Mouse (Mus musculus): ENCODE results near the gene Plpp7. TPM values are rescaled to one million over a fixed set of nuclear protein-coding genes. Genes with fewer than 3 reads are reported as not detected.

The Plpp7 gene
- polyA plus RNA-seq, 1 experiment, result 7.7 TPM

DNA sequence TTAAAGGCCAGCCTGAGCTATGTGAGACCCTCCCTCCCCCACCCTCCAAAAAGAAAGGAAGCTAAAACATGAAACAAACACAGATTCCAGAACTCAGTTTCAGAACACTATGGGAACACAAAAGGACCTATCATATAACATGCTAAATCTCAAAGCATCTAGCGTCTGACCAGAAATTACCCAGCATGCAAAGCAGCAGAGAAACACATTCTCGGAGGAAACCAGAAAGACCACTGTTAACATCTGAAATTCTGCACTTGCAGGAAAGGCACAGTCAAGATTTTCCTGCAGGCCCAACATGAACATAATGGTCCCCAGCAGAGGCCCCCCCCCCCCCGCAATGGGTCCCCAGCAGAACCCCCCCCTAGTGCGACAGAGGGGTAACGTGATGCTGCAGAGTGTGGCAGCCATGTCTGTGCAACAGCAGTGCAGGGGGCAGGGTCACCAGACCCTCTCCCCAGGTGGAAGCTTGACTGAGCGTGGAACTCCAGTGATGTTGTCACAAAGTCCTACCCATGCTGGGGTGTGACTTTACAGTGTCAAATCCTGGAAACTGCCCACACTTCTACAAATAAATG is 35.0 kb upstream of the Plpp7 start:
- TF ChIP-seq CTCF (IDR thresholded peaks at IDR 0.05; ENCODE audit: borderline replicate concordance, control insufficient read depth, extremely low read depth, insufficient read depth, low read length, poor library complexity) (no peak), POLR2A (IDR thresholded peaks at IDR 0.05; ENCODE audit: control insufficient read depth, extremely low read depth, insufficient read depth, low read length, poor library complexity) (no peak)
- no peak for DNase-seq
- WGBS, result 14% methylated on average over 6 of the region's 6 CpGs
- Histone ChIP-seq H3K4me3 (ENCODE audit: control insufficient read depth, insufficient read depth, low read length) (no peak overlapping the region), H3K36me3 (ENCODE audit: control insufficient read depth, insufficient read depth, low read length) (peaks cover 8% of the 10 kb centered on the region), H3K4me1 (replicated peaks; ENCODE audit: control insufficient read depth, insufficient read depth, low read length) (peaks cover 84% of the 10 kb centered on the region), H3K27me3 (ENCODE audit: control insufficient read depth, insufficient read depth, low read length) (no peaks in the 10 kb centered on the region), H3K27ac (ENCODE audit: control insufficient read depth, insufficient read depth, low read length) (peak overlapping the region; percentile 99)

DNA sequence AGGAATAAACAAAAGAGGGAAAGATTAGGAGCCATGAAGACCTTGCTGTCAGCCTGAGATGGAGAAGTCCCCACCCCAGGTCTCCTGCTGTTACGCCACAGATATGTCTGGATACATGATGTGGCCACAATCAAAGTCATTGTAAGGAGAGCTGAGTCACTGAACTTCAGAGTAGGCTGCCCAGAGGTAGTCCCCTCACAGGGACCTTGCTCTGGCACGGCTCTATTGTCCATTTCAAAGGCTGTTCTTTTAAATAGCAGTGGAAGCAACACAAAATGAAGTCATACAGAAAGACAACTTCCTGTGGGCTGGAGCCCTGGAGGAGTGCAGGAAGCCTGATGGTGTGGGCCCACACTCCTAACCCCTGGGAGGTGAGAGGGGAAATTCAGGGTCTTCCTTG is 34.1 kb upstream of the Plpp7 start:
- H3K36me3 ChIP-seq (ENCODE audit: control insufficient read depth, insufficient read depth, low read length), result peaks cover 10% of the 10 kb centered on the region
- peaks cover 86% of the 10 kb centered on the region for H3K4me1 ChIP-seq (replicated peaks; ENCODE audit: control insufficient read depth, insufficient read depth, low read length)
- no peaks in the 10 kb centered on the region for H3K27me3 ChIP-seq (ENCODE audit: control insufficient read depth, insufficient read depth, low read length)
- TF ChIP-seq POLR2A (IDR thresholded peaks at IDR 0.05; ENCODE audit: control insufficient read depth, extremely low read depth, insufficient read depth, low read length, poor library complexity), result no peak
- H3K27ac ChIP-seq (ENCODE audit: control insufficient read depth, insufficient read depth, low read length), result peak overlapping the region; percentile 99
- DNase-seq, result no peak
- H3K4me3 ChIP-seq (ENCODE audit: control insufficient read depth, insufficient read depth, low read length), result no peak overlapping the region
- WGBS, result 31% methylated on average over 2 of the region's 2 CpGs

DNA sequence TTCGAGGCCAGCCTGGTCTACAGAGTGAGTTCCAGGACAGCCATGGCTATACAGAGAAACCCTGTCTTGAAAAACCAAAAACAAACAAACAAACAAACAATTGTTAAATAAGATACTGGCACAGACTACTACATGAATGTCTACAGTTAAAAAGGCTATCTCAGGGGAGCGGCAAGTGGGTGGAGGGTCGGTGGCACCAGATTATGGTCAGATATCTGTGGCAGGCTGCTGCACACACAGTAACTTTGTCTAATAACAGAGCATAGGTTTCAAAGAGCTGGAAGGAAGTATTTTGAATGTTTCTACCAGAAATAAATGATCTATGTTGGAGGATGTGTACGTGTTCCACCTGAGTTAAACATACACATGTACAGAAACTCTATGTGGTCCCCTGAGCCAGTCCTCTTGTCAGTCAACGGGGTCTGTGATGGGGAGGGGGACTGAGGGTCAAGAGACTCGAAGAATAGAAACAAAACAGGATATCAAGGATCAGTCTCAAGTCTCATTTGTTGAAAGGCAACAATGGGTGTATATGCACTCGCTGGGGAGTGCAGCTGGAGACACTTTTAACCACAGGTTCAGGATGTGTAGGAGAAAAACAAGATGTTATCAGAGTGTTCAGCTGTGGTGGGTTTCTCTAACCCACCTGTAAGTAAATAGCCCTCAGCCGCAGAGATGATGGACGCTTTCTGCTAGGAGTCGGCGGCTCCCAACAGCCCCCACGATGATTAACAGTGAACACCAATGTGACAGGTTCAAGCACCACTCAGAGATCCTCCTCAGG is 33.4 kb upstream of the Plpp7 start:
- H3K36me3 ChIP-seq (ENCODE audit: control insufficient read depth, insufficient read depth, low read length), result peaks cover 17% of the 10 kb centered on the region
- 0 out of 2 replicates have a peak, but pooled peaks have one; percentile 18 for TF ChIP-seq POLR2A (IDR thresholded peaks at IDR 0.05; ENCODE audit: control insufficient read depth, extremely low read depth, insufficient read depth, low read length, poor library complexity)
- TF ChIP-seq CTCF (IDR thresholded peaks at IDR 0.05; ENCODE audit: borderline replicate concordance, control insufficient read depth, extremely low read depth, insufficient read depth, low read length, poor library complexity), result no peak
- no peaks in the 10 kb centered on the region for H3K27me3 ChIP-seq (ENCODE audit: control insufficient read depth, insufficient read depth, low read length)
- 9% methylated on average over 12 of the region's 12 CpGs for WGBS
- DNase-seq, result peak; percentile 74
- H3K4me1 ChIP-seq (replicated peaks; ENCODE audit: control insufficient read depth, insufficient read depth, low read length), result peaks cover 86% of the 10 kb centered on the region
- H3K4me3 ChIP-seq (ENCODE audit: control insufficient read depth, insufficient read depth, low read length), result peak overlapping the region; percentile 32
- H3K27ac ChIP-seq (ENCODE audit: control insufficient read depth, insufficient read depth, low read length), result peak overlapping the region; percentile 99

DNA sequence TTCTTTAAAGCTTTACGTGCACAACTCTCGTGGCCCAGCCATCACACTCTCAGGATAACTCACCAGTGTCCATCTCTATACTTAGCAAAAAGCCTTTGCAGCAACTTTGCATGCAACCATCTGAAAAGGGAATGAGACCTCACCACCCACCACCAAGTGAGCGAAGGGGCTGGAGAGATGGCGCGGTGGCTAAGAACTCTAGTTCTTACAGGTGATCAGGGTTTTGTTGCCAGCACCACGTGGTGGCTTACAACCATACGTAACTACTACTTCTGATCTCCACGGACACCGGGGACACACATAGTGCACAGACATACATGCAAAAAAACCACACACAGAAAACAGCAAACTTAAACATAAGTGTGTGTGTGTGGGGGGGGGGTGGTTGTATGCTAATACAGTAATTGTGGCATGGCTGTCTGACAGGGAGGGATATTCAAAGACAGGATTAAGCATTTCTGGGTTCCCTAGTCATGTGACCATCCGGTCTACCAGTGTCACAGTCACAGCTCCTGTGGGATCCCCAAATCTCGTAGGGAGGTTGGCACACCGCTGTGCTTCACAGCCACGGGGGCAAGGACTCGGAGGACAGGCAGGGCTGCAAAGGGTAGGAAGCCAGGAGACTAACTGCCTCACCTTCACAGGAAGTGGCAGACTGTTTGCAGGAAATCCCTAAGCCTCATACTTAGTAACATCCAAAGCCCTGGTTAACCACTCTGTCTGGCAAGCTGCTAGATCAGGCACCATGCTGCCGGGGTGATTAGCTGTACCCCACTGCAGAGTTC is 32.5 kb upstream of the Plpp7 start:
- DNase-seq, result peak; percentile 82
- WGBS, result 8% methylated on average over 15 of the region's 15 CpGs
- no peaks in the 10 kb centered on the region for H3K27me3 ChIP-seq (ENCODE audit: control insufficient read depth, insufficient read depth, low read length)
- TF ChIP-seq CTCF (IDR thresholded peaks at IDR 0.05; ENCODE audit: borderline replicate concordance, control insufficient read depth, extremely low read depth, insufficient read depth, low read length, poor library complexity) (no peak), POLR2A (IDR thresholded peaks at IDR 0.05; ENCODE audit: control insufficient read depth, extremely low read depth, insufficient read depth, low read length, poor library complexity) (peak; percentile 55; the same call in 1 of the 2 replicates)
- peak overlapping the region; percentile 32 for H3K4me3 ChIP-seq (ENCODE audit: control insufficient read depth, insufficient read depth, low read length)
- H3K36me3 ChIP-seq (ENCODE audit: control insufficient read depth, insufficient read depth, low read length), result peaks cover 26% of the 10 kb centered on the region
- peak overlapping the region; percentile 99 for H3K27ac ChIP-seq (ENCODE audit: control insufficient read depth, insufficient read depth, low read length)
- H3K4me1 ChIP-seq (replicated peaks; ENCODE audit: control insufficient read depth, insufficient read depth, low read length), result peaks cover 86% of the 10 kb centered on the region

GRCm38 (mm10) chr2:32063451-32064151 is 31.7 kb upstream of the Plpp7 start:
- TF ChIP-seq CTCF (IDR thresholded peaks at IDR 0.05; ENCODE audit: borderline replicate concordance, control insufficient read depth, extremely low read depth, insufficient read depth, low read length, poor library complexity), result no peak
- TF ChIP-seq POLR2A (IDR thresholded peaks at IDR 0.05; ENCODE audit: control insufficient read depth, extremely low read depth, insufficient read depth, low read length, poor library complexity), result no peak
- peak overlapping the region; percentile 56 for H3K4me3 ChIP-seq (ENCODE audit: control insufficient read depth, insufficient read depth, low read length)
- DNase-seq, result no peak
- H3K27me3 ChIP-seq (ENCODE audit: control insufficient read depth, insufficient read depth, low read length), result no peaks in the 10 kb centered on the region
- peaks cover 34% of the 10 kb centered on the region for H3K36me3 ChIP-seq (ENCODE audit: control insufficient read depth, insufficient read depth, low read length)
- H3K4me1 ChIP-seq (replicated peaks; ENCODE audit: control insufficient read depth, insufficient read depth, low read length), result peaks cover 87% of the 10 kb centered on the region
- H3K27ac ChIP-seq (ENCODE audit: control insufficient read depth, insufficient read depth, low read length), result peak overlapping the region; percentile 99
- 28% methylated on average over 7 of the region's 7 CpGs for WGBS

GRCm38 (mm10) chr2:32064913-32065312 is 30.4 kb upstream of the Plpp7 start:
- Histone ChIP-seq H3K27me3 (ENCODE audit: control insufficient read depth, insufficient read depth, low read length) (no peaks in the 10 kb centered on the region), H3K27ac (ENCODE audit: control insufficient read depth, insufficient read depth, low read length) (peak overlapping the region; percentile 99), H3K4me1 (replicated peaks; ENCODE audit: control insufficient read depth, insufficient read depth, low read length) (peaks cover 86% of the 10 kb centered on the region), H3K36me3 (ENCODE audit: control insufficient read depth, insufficient read depth, low read length) (peaks cover 47% of the 10 kb centered on the region), H3K4me3 (ENCODE audit: control insufficient read depth, insufficient read depth, low read length) (peak overlapping the region; percentile 56)
- TF ChIP-seq CTCF (IDR thresholded peaks at IDR 0.05; ENCODE audit: borderline replicate concordance, control insufficient read depth, extremely low read depth, insufficient read depth, low read length, poor library complexity), result no peak
- TF ChIP-seq POLR2A (IDR thresholded peaks at IDR 0.05; ENCODE audit: control insufficient read depth, extremely low read depth, insufficient read depth, low read length, poor library complexity), result peak; percentile 28; the same call in 1 of the 2 replicates
- 2% methylated on average over 13 of the region's 13 CpGs for WGBS
- peak; percentile 76 for DNase-seq

Measured in thymus, adult 2 months (tissue).